ENCODE assay signal across 21 mouse cellular contexts in the genomic region with DNA sequence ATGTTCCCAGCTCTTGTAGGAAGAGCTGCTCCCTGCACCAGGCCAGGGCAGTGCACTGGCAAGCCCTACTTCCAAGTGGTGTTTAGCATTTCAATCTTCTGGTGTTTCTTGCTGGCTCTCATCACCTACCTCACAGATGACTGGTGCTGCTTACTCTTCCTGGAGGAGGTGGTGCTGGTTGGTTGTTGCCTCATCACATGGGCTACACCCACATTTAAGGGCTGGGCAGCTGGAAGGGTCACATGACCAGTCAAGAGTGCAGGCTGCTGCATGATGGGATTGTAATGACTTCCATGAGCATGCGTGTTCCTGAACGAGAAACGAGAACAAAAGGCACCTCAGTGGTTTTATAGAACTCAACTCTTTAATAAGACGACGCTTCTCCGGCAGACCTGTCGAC. TPM values are rescaled to one million over a fixed set of nuclear protein-coding genes. Genes with fewer than 3 reads are reported as not detected.
DNase-seq lines count a peak whose midpoint lies in the region; ATAC-seq and TF ChIP-seq lines count a peak whose summit lies in the region.
"Had no signal": no experiment of that assay in that cellular context is flagged by ENCODE, and none has a peak within 500 bp of the region (broad histone marks: within the 10 kb centered on the region; RNA-seq: fewer than 3 reads in every experiment).

No protein-coding gene starts in this region.

- H3K4me1 ChIP-seq in heart, embryonic 12.5 days (replicated peaks): peaks cover 16% of the 10 kb centered on the region
- peaks cover 18 to 54% of the 10 kb centered on the region in 2 experiments for H3K4me1 ChIP-seq in CH12.LX (ENCODE audit: control insufficient read depth in 1 of 2, insufficient read depth in 2 of 2)
- H3K4me1 ChIP-seq: embryonic facial prominence, embryonic 15.5 days; forebrain, embryonic 12.5 days had no signal

- no peaks in the 10 kb centered on the region for H3K27me3 ChIP-seq in heart, embryonic 12.5 days (replicated peaks)
- H3K27me3 ChIP-seq in CH12.LX (replicated peaks): no peaks in the 10 kb centered on the region
- H3K27me3 ChIP-seq: embryonic facial prominence, embryonic 15.5 days; forebrain, embryonic 12.5 days had no signal

- no peak for TF ChIP-seq EP300 in CH12.LX (IDR thresholded peaks at IDR 0.05; ENCODE audit: low read length)

- no peak for TF ChIP-seq POLR2A in CH12.LX (IDR thresholded peaks at IDR 0.05; ENCODE audit: low read depth, low read length)

- no peak overlapping the region for H3K4me2 ChIP-seq in heart, embryonic 12.5 days
- H3K4me2 ChIP-seq in CH12.LX (ENCODE audit: insufficient read depth, low read depth, poor library complexity, severe bottlenecking): no peak overlapping the region
- H3K4me2 ChIP-seq: embryonic facial prominence, embryonic 15.5 days; forebrain, embryonic 12.5 days; heart, embryonic 11.5 days had no signal

- 91% methylated on average over 7 of the region's 7 CpGs for WGBS in heart, embryonic 12.5 days

- H3K27ac ChIP-seq in heart, embryonic 12.5 days (ENCODE audit: poor library complexity, severe bottlenecking): no peak overlapping the region
- H3K27ac ChIP-seq in CH12.LX (ENCODE audit: insufficient read depth, low read depth): no peak overlapping the region
- H3K27ac ChIP-seq: embryonic facial prominence, embryonic 15.5 days; forebrain, embryonic 12.5 days; heart, adult 2 months; hindbrain, embryonic 10.5 days had no signal

- H3K9ac ChIP-seq in heart, embryonic 12.5 days: no peak overlapping the region
- H3K9ac ChIP-seq in CH12.LX (ENCODE audit: insufficient read depth, low read depth): no peak overlapping the region
- H3K9ac ChIP-seq: embryonic facial prominence, embryonic 15.5 days; forebrain, embryonic 12.5 days had no signal

- TF ChIP-seq RAD21 in CH12.LX (IDR thresholded peaks at IDR 0.05; ENCODE audit: low read depth, low read length): no peak

- in situ Hi-C loops in CH12.LX (cut with MboI; ENCODE audit: low pct_ligation_motif_present, low pct_unique_long_range_greater_than_20kb, low sequenced_read_pairs): no loop called here

- ATAC-seq in heart, embryonic 12.5 days (ENCODE audit: insufficient number of reproducible peaks, low FRiP score): no peak
- ATAC-seq in erythroid progenitor cell, adult 5-6 weeks (replicated peaks; ENCODE audit: low FRiP score, poor library complexity, severe bottlenecking): 0 out of 2 replicates have a peak, but pooled peaks have one; percentile 28
- ATAC-seq: activated CD4-positive, CD25-positive, alpha-beta regulatory T cell, adult 4 months; hindbrain, embryonic 16.5 days; inflammation-experienced regulatory T-cells, adult 6 months had no signal

- H3K4me3 ChIP-seq in heart, embryonic 12.5 days: no peak overlapping the region
- no peak overlapping the region for H3K4me3 ChIP-seq in CH12.LX (replicated peaks in 1 of 3; ENCODE audit: low read depth in 2 of 3, low read length in 2 of 3, poor library complexity in 1 of 3)
- H3K4me3 ChIP-seq: embryonic facial prominence, embryonic 15.5 days; forebrain, embryonic 12.5 days; heart, adult 2 months; hindbrain, embryonic 10.5 days had no signal

- dilution Hi-C loops in CH12.LX (cut with MboI; ENCODE audit: extremely low pct_ligation_motif_present, extremely low pct_unique_long_range_greater_than_20kb, low sequenced_read_pairs): no loop called here

- H3K9me3 ChIP-seq in heart, embryonic 12.5 days (replicated peaks): no peaks in the 10 kb centered on the region
- H3K9me3 ChIP-seq in CH12.LX (replicated peaks; ENCODE audit: low read length): no peaks in the 10 kb centered on the region
- H3K9me3 ChIP-seq: embryonic facial prominence, embryonic 15.5 days; forebrain, embryonic 12.5 days; hindbrain, embryonic 10.5 days had no signal

- peaks cover 71% of the 10 kb centered on the region for H3K36me3 ChIP-seq in heart, embryonic 12.5 days
- peaks cover 10 to 26% of the 10 kb centered on the region in 2 experiments for H3K36me3 ChIP-seq in CH12.LX (replicated peaks in 1 of 2; ENCODE audit: control insufficient read depth in 1 of 2, insufficient read depth in 1 of 2, low read length in 1 of 2)

- peak; percentile 70 for DNase-seq in heart, adult 11 months
- DNase-seq in CH12.LX (ENCODE audit: extremely low read depth) (no peak), MN1 (ENCODE audit: low spot score) (no peak)
- DNase-seq in kidney, postnatal 14 days: no peak
- no peak for DNase-seq in kidney, adult 11 months
- DNase-seq: adrenal gland, postnatal 14 days; cerebellum, adult 2 months; cerebellum, postnatal 10 days; embryo, embryonic 11 days; gastrocnemius, postnatal 10 days; heart, adult 2 months; kidney, adult 18-20 months had no signal

- no peaks in the 10 kb centered on the region for H3K79me2 ChIP-seq in CH12.LX (replicated peaks; ENCODE audit: control insufficient read depth, extremely low read depth, insufficient read depth, poor library complexity, severe bottlenecking)

- no peak for TF ChIP-seq CTCF in CH12.LX (conservative IDR thresholded peaks at IDR 0.05 in 1 of 2, IDR thresholded peaks at IDR 0.05 in 1 of 2; ENCODE audit: low read depth in 2 of 2, low read length in 2 of 2)

TF ChIP-seq in CH12.LX, 34 proteins besides CTCF, POLR2A, EP300 and RAD21:
- TF ChIP-seq ETS1 (conservative IDR thresholded peaks at IDR 0.05; ENCODE audit: low read depth, low read length): no peak
- TF ChIP-seq MAX (IDR thresholded peaks at IDR 0.05; ENCODE audit: low read length): no peak
- peak; percentile 31; the same call in 1 of the 2 replicates for TF ChIP-seq USF2 (conservative IDR thresholded peaks at IDR 0.05; ENCODE audit: low read depth, low read length)
- no peak for TF ChIP-seq TCF12 (IDR thresholded peaks at IDR 0.05; ENCODE audit: low read depth, low read length)

RNA-seq across cellular contexts. Expression of gene Clec2l, which starts 55.8 kb away (rescaled TPM):
- 0.95 and 1.3 TPM in 2 replicates for polyA plus RNA-seq in heart, embryonic 12.5 days (2016; fragmentation: Nextera tagmentation; extraction: Ambion mirVana)
- 0.17 TPM in 2 replicates for total RNA-seq in CH12.LX (2012; rRNA removed)
- 0.26 and 0.27 TPM in 2 replicates for total RNA-seq in CH12.LX (2014; rRNA removed)
- 0.21 and 0.57 TPM in 2 replicates for polyA plus RNA-seq in CH12.LX (2012; ENCODE audit: insufficient read length, low read depth)
- total RNA-seq in erythroid progenitor cell, adult 5-6 weeks (2015; ENCODE audit: low replicate concordance): not detected in 2 replicates
- total RNA-seq in erythroid progenitor cell, adult 5-6 weeks (2017; ENCODE audit: low replicate concordance): 0.39 TPM in 1 of 2 replicates, not detected in the other
- polyA plus RNA-seq: activated CD4-positive, CD25-positive, alpha-beta regulatory T cell, adult 4 months had no signal
